ENCODE assay signal across 9 mouse cellular contexts in the genomic region with DNA sequence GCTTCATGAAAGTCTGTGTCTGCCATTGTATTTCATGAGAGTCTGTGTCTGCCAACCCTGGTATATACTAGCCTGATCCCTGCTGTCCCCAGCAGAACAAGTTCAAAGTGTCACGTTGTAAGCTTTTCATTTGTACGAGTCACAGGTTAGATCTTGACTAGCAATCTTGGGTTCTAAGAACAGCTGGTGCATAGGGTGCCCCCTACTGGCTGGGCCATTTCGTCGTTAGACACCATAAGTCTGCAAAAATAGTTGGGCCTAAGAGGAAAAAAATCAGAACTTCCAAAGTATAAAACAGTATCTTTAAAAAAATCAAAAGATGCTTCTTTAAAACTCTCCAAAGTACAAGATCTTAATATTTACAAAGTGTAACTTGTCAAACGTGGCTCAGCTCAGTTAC. TPM values are rescaled to one million over a fixed set of nuclear protein-coding genes. Genes with fewer than 3 reads are reported as not detected.
DNase-seq lines count a peak whose midpoint lies in the region; ATAC-seq and TF ChIP-seq lines count a peak whose summit lies in the region.
"Had no signal": no experiment of that assay in that cellular context is flagged by ENCODE, and none has a peak within 500 bp of the region (broad histone marks: within the 10 kb centered on the region; RNA-seq: fewer than 3 reads in every experiment).

No protein-coding gene starts in this region.

- no peak overlapping the region for H3K4me2 ChIP-seq in midbrain, postnatal 0 days (ENCODE audit: low read depth, low read length, poor library complexity, severe bottlenecking)
- H3K4me2 ChIP-seq in midbrain, embryonic 15.5 days, result no peak overlapping the region
- H3K4me2 ChIP-seq: liver, embryonic 13.5 days had no signal

- H3K27me3 ChIP-seq in midbrain, postnatal 0 days (ENCODE audit: insufficient read depth, low read length), result no peaks in the 10 kb centered on the region
- no peaks in the 10 kb centered on the region for H3K27me3 ChIP-seq in midbrain, embryonic 15.5 days (replicated peaks)
- H3K27me3 ChIP-seq: liver, embryonic 13.5 days had no signal

- H3K9me3 ChIP-seq in midbrain, postnatal 0 days (ENCODE audit: low read length), result no peaks in the 10 kb centered on the region
- H3K9me3 ChIP-seq in midbrain, embryonic 15.5 days, result no peaks in the 10 kb centered on the region
- H3K9me3 ChIP-seq: liver, embryonic 13.5 days had no signal

- no peaks in the 10 kb centered on the region for H3K4me1 ChIP-seq in midbrain, postnatal 0 days (ENCODE audit: insufficient read depth, low read length)
- peaks cover 3% of the 10 kb centered on the region; the same call in 1 of the 2 replicates for H3K4me1 ChIP-seq in midbrain, embryonic 15.5 days
- H3K4me1 ChIP-seq: liver, embryonic 13.5 days had no signal

- peak; percentile 33 for TF ChIP-seq CTCF in midbrain, postnatal 0 days (IDR thresholded peaks at IDR 0.05)

- H3K36me3 ChIP-seq in midbrain, postnatal 0 days (ENCODE audit: insufficient read depth, low read length), result no peaks in the 10 kb centered on the region
- H3K36me3 ChIP-seq in midbrain, embryonic 15.5 days (replicated peaks), result no peaks in the 10 kb centered on the region
- H3K36me3 ChIP-seq: liver, embryonic 13.5 days had no signal

- ATAC-seq in midbrain, postnatal 0 days (ENCODE audit: low FRiP score), result no peak
- no peak for ATAC-seq in midbrain, embryonic 15.5 days (replicated peaks)
- ATAC-seq in common myeloid progenitor, adult 5-6 weeks (replicated peaks; ENCODE audit: low read depth, poor library complexity, severe bottlenecking), result 0 out of 2 replicates have a peak, but pooled peaks have one; percentile 58

- DNase-seq in cerebellum, postnatal 10 days, result peak; percentile 52 to 61
- no peak for DNase-seq in cerebellum, adult 11 months
- no peak for DNase-seq in midbrain, postnatal 0 days (ENCODE audit: low spot score)
- peak; percentile 43 to 45 for DNase-seq in spleen, postnatal 36 days (ENCODE audit: low spot score in 2 of 2)
- DNase-seq in retina, postnatal 1 day, result no peak
- DNase-seq in heart, adult 8-10 months (ENCODE audit: low spot score), result no peak
- DNase-seq: liver, embryonic 13.5 days had no signal

- no peak overlapping the region for H3K27ac ChIP-seq in midbrain, postnatal 0 days (ENCODE audit: low read depth, low read length)
- no peak overlapping the region for H3K27ac ChIP-seq in midbrain, embryonic 15.5 days
- H3K27ac ChIP-seq: liver, embryonic 13.5 days had no signal

- H3K9ac ChIP-seq in midbrain, postnatal 0 days (replicated peaks; ENCODE audit: low read length, poor library complexity, severe bottlenecking), result no peak overlapping the region
- no peak overlapping the region for H3K9ac ChIP-seq in midbrain, embryonic 15.5 days
- H3K9ac ChIP-seq: liver, embryonic 13.5 days had no signal

- H3K4me3 ChIP-seq in midbrain, postnatal 0 days (ENCODE audit: low read depth, low read length), result no peak overlapping the region
- no peak overlapping the region for H3K4me3 ChIP-seq in midbrain, embryonic 15.5 days
- H3K4me3 ChIP-seq: liver, embryonic 13.5 days had no signal

- 65% methylated on average over 5 of the region's 5 CpGs for WGBS in midbrain, postnatal 0 days
- WGBS in midbrain, embryonic 15.5 days, result 75% methylated on average over 5 of the region's 5 CpGs

RNA-seq across cellular contexts. Expression of gene Hrh2, which starts 50.5 kb away (rescaled TPM):
- total RNA-seq in midbrain, postnatal 0 days (2014; rRNA removed), result 2.0 and 2.3 TPM in 2 replicates
- 1.2 and 1.5 TPM in 2 replicates for polyA plus RNA-seq in midbrain, postnatal 0 days (2015; fragmentation: Nextera tagmentation; extraction: Ambion mirVana)
- 0.74 and 1.4 TPM in 2 replicates for polyA plus RNA-seq in midbrain, embryonic 15.5 days (2015; fragmentation: Nextera tagmentation; extraction: Ambion mirVana)
- total RNA-seq in common myeloid progenitor, adult 5-6 weeks (2017), result 3.8 and 4.3 TPM in 2 replicates
- total RNA-seq in heart, adult 8-10 months (2022), result under 1 TPM; 0.60 to 0.75 (median 0.64) TPM

Comparison
In these comparisons a context has a peak if more than half of its experiments do, and no peak if none do; other contexts are left out.
1. DNase-seq: peak in cerebellum, postnatal 10 days (2 of 2) and spleen, postnatal 36 days (2 of 2); none in cerebellum, adult 11 months (single experiment), midbrain, postnatal 0 days (single experiment), retina, postnatal 1 day (single experiment) and heart, adult 8-10 months (single experiment).